Mouse (Mus musculus) liver, adult 2 months (tissue): ENCODE measurements around the gene Ces2h.
A peak's percentile ranks its signal among the peaks of the same experiment; 100 is the strongest.

Experiments
- CTCF ChIP-seq: fragments of 200-500 bp; IDR thresholded peaks from 2 replicates; pipeline ENCODE4 v1.5.1; 2011; ENCODE audit warnings: low read depth, low read length, control low read depth
- POLR2A ChIP-seq: fragments of 200-500 bp; IDR thresholded peaks from 2 replicates; pipeline ENCODE4 v1.6.1; 2011; ENCODE audit warnings: low read length, control low read depth; ENCODE audit not compliant: insufficient read depth; ENCODE audit errors: extremely low read depth

DNA sequence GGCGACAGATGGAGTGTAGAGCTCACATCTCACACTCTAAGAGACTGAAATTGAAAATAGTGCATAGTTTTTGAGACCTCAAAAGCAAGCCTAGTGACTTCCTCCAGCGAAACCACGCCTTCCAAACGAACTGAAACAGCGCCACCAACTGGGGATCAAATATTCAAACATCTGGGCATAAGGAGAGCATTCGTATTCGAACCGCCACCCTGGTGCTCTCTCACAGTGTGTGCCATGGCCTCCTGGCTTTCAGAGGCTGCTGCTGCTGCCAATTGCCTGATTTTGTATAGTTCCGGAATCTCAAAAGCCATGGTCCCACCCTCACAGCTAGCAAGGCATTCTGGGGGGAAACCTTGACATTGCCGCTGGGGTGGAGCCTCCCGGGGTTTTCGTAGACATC is 10.5 kb downstream of the Ces2h start:
- TF ChIP-seq POLR2A (no peak), CTCF (peak; percentile 27; the same call in 1 of the 2 replicates)
